Mouse (Mus musculus): Measurements from ENCODE around the gene Ccdc71l. TPM values are rescaled to one million over a fixed set of nuclear protein-coding genes. Genes with fewer than 3 reads are reported as not detected.

The Ccdc71l gene
- polyA plus RNA-seq, 1 experiment from 2014 or later: 5.3 TPM

DNA sequence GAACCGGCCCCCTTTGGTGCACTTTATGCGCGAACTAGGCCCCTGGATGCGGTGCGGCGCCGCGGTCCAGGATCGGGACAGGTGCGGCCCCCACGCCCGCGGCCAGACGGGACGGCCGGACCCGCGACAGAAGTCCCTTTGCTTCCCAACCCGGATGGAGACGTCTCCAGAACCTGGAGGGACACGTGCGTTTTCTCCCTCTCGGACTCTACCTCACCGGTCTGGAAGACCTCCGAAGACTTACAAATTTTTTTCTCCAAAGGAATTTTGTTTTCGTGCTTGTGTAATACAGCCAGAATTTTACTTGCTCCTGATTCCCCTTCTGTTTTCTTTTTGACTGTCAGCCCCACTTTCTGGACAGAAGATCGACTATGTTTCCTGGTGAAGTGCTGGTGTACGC, 1.2 kb downstream of the Ccdc71l start:
- 1% methylated on average over 28 of the region's 28 CpGs for WGBS
- peaks cover 0 to 20% of the 10 kb centered on the region in 2 experiments for H3K4me1 ChIP-seq (ENCODE audit: control insufficient read depth in 2 of 2, insufficient read depth in 2 of 2, low read length in 2 of 2)
- peak overlapping the region; percentile 6 to 94; a peak in 2 of 4 replicates for H3K27ac ChIP-seq (replicated peaks in 1 of 2; ENCODE audit: control insufficient read depth in 1 of 2, insufficient read depth in 1 of 2, low read depth in 2 of 2, low read length in 2 of 2)
- peak overlapping the region; percentile 83 to 95 for H3K4me3 ChIP-seq (ENCODE audit: control insufficient read depth in 1 of 2, insufficient read depth in 1 of 2, low read depth in 1 of 2, low read length in 2 of 2)
- 0 out of 2 replicates have a peak, but pooled peaks cover 4% of the 10 kb centered on the region for H3K36me3 ChIP-seq (ENCODE audit: control insufficient read depth, insufficient read depth, low read length)
- H3K9ac ChIP-seq (ENCODE audit: low read length): peak overlapping the region; percentile 92
- ATAC-seq (ENCODE audit: insufficient number of reproducible peaks, insufficient read depth, low FRiP score, low read depth): no peak
- H3K4me2 ChIP-seq (ENCODE audit: low read length): peak overlapping the region; percentile 86
- no peaks in the 10 kb centered on the region for H3K9me3 ChIP-seq (ENCODE audit: control insufficient read depth, low read length)
- H3K27me3 ChIP-seq (ENCODE audit: control insufficient read depth, insufficient read depth, low read length): no peaks in the 10 kb centered on the region

DNA sequence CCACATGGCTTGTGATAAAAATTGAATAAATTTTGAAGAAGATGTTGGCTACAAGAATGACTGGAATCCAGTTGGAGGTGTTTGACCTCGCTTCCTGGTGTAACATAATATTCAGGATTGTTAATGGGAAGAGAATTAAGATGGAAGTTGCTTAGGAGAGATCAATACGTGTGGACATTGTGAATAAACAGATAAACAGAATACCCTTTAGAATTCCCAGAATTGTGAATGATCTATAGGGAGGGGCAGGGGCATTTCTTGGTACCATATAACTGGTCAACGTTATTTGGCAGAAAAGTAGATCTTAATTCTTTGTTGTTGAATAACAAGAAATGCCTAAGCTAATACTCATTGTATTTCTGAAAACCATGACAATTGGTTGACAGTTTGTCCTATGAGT, 2.0 kb downstream of the Ccdc71l start:
- peak overlapping the region; percentile 86 for H3K4me2 ChIP-seq (ENCODE audit: low read length)
- H3K9me3 ChIP-seq (ENCODE audit: control insufficient read depth, low read length): no peaks in the 10 kb centered on the region
- 72% methylated on average over 3 of the region's 3 CpGs for WGBS
- no peaks in the 10 kb centered on the region for H3K27me3 ChIP-seq (ENCODE audit: control insufficient read depth, insufficient read depth, low read length)
- H3K4me3 ChIP-seq (ENCODE audit: control insufficient read depth in 1 of 2, insufficient read depth in 1 of 2, low read depth in 1 of 2, low read length in 2 of 2): peak overlapping the region in 1 of 2 experiments; percentile 83; a peak in 2 of 4 replicates
- no peak for ATAC-seq (ENCODE audit: insufficient number of reproducible peaks, insufficient read depth, low FRiP score, low read depth)
- H3K4me1 ChIP-seq (ENCODE audit: control insufficient read depth in 2 of 2, insufficient read depth in 2 of 2, low read length in 2 of 2): peaks cover 0 to 20% of the 10 kb centered on the region in 2 experiments
- 0 out of 2 replicates have a peak, but pooled peaks cover 4% of the 10 kb centered on the region for H3K36me3 ChIP-seq (ENCODE audit: control insufficient read depth, insufficient read depth, low read length)
- no peak overlapping the region for H3K9ac ChIP-seq (ENCODE audit: low read length)
- H3K27ac ChIP-seq (replicated peaks in 1 of 2; ENCODE audit: control insufficient read depth in 1 of 2, insufficient read depth in 1 of 2, low read depth in 2 of 2, low read length in 2 of 2): no peak overlapping the region

DNA sequence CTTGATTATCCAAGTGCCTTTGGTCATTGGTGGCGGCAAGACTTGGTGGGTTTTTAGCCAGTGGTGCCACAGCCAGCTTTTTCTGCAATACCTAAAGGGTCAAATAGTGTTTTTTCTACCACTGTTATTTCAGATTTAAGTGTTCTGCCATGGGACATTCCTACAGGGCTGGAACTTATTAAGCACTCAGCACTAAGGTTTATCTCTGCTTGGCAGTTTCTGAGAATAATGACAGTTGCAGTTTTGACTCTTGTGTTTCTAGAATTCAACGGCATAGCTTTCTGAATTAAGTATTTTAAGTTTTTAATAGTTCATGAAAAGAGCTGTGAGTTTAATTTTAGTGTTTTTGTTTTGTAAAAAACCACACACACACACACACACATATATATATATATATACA, 2.5 kb downstream of the Ccdc71l start:
- Histone ChIP-seq H3K27me3 (ENCODE audit: control insufficient read depth, insufficient read depth, low read length) (no peaks in the 10 kb centered on the region), H3K9ac (ENCODE audit: low read length) (peak overlapping the region; percentile 34; the same call in 1 of the 2 replicates), H3K4me3 (ENCODE audit: control insufficient read depth in 1 of 2, insufficient read depth in 1 of 2, low read depth in 1 of 2, low read length in 2 of 2) (peak overlapping the region in 1 of 2 experiments; percentile 83; a peak in 3 of 4 replicates), H3K27ac (replicated peaks in 1 of 2; ENCODE audit: control insufficient read depth in 1 of 2, insufficient read depth in 1 of 2, low read depth in 2 of 2, low read length in 2 of 2) (no peak overlapping the region), H3K4me2 (ENCODE audit: low read length) (peak overlapping the region; percentile 86), H3K36me3 (ENCODE audit: control insufficient read depth, insufficient read depth, low read length) (0 out of 2 replicates have a peak, but pooled peaks cover 4% of the 10 kb centered on the region), H3K9me3 (ENCODE audit: control insufficient read depth, low read length) (no peaks in the 10 kb centered on the region), H3K4me1 (ENCODE audit: control insufficient read depth in 2 of 2, insufficient read depth in 2 of 2, low read length in 2 of 2) (peaks cover 0 to 20% of the 10 kb centered on the region in 2 experiments)
- WGBS: 65% methylated on average over 2 of the region's 2 CpGs
- ATAC-seq (ENCODE audit: insufficient number of reproducible peaks, insufficient read depth, low FRiP score, low read depth): no peak

DNA sequence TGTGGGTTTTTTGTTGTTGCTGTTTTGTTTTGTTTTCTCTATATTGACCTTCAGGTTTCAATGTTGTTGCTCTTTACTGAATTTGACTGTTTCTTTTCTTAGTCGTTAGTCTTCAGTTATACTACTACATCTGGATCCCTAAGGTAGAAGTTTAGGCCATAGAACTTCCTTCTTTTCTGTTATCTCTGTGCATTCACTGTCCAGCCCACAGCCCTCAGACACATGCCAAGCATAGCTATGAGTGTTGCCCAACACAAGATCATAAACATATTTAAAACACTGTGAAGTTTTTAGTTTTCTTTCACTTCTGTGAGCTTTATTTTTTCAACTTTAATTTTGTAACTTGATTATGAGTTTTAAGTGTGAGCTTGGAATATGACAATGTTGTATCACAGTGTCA, 41.0 kb downstream of the Ccdc71l start:
- Histone ChIP-seq H3K36me3 (ENCODE audit: control insufficient read depth, insufficient read depth, low read length) (no peaks in the 10 kb centered on the region), H3K4me2 (ENCODE audit: low read length) (no peak overlapping the region), H3K27me3 (ENCODE audit: control insufficient read depth, insufficient read depth, low read length) (no peaks in the 10 kb centered on the region), H3K9me3 (ENCODE audit: control insufficient read depth, low read length) (no peaks in the 10 kb centered on the region), H3K27ac (replicated peaks in 1 of 2; ENCODE audit: control insufficient read depth in 1 of 2, insufficient read depth in 1 of 2, low read depth in 2 of 2, low read length in 2 of 2) (no peak overlapping the region), H3K4me1 (ENCODE audit: control insufficient read depth in 2 of 2, insufficient read depth in 2 of 2, low read length in 2 of 2) (no peaks in the 10 kb centered on the region), H3K4me3 (ENCODE audit: control insufficient read depth in 1 of 2, insufficient read depth in 1 of 2, low read depth in 1 of 2, low read length in 2 of 2) (no peak overlapping the region), H3K9ac (ENCODE audit: low read length) (no peak overlapping the region)
- WGBS: 69% methylated on average over 1 of the region's 1 CpGs
- no peak for ATAC-seq (ENCODE audit: insufficient number of reproducible peaks, insufficient read depth, low FRiP score, low read depth)

DNA sequence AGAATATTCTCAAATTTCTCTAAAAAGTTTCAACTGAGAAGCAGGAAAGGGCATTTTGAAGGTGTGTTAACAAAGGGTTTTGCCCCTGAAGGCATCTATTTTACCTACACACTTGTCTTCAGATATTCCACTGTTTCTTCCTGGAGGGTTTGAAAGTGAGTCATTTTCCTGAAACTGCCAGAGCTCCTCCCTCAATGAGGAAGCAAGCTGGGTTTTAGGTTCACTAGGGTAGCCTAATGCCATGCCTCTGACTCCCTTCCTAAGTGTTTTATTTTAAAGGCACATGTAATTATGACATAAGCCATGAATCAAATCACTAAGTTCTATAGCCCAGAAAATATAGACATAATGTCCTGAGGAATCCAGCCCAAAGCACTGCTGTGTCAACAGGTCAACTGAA, 49.3 kb downstream of the Ccdc71l start:
- ATAC-seq (ENCODE audit: insufficient number of reproducible peaks, insufficient read depth, low FRiP score, low read depth): no peak
- no peaks in the 10 kb centered on the region for H3K4me1 ChIP-seq (ENCODE audit: control insufficient read depth in 2 of 2, insufficient read depth in 2 of 2, low read length in 2 of 2)
- no peaks in the 10 kb centered on the region for H3K36me3 ChIP-seq (ENCODE audit: control insufficient read depth, insufficient read depth, low read length)
- H3K9me3 ChIP-seq (ENCODE audit: control insufficient read depth, low read length): no peaks in the 10 kb centered on the region
- no peaks in the 10 kb centered on the region for H3K27me3 ChIP-seq (ENCODE audit: control insufficient read depth, insufficient read depth, low read length)
- H3K4me2 ChIP-seq (ENCODE audit: low read length): no peak overlapping the region
- H3K27ac ChIP-seq (replicated peaks in 1 of 2; ENCODE audit: control insufficient read depth in 1 of 2, insufficient read depth in 1 of 2, low read depth in 2 of 2, low read length in 2 of 2): no peak overlapping the region
- no peak overlapping the region for H3K4me3 ChIP-seq (ENCODE audit: control insufficient read depth in 1 of 2, insufficient read depth in 1 of 2, low read depth in 1 of 2, low read length in 2 of 2)
- H3K9ac ChIP-seq (ENCODE audit: low read length): no peak overlapping the region

DNA sequence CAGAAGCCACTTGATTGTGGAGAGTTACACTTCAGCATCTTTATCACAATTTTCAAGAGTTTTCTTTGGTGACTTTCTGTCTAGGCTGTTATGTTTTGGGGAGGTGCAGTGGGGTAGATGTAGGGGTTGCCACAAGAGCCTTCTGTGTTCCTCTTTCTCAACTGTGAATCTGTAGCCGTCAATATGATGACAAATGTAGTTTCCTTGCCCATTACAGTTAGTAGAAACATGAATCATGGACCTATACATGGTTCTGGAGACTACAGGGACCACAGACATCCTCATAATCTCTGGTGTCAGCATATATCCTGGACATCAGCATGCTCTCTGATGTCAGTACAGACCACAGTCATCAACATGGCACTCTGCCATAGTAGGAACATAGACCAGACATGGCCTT, 52.5 kb downstream of the Ccdc71l start:
- H3K27me3 ChIP-seq (ENCODE audit: control insufficient read depth, insufficient read depth, low read length): no peaks in the 10 kb centered on the region
- ATAC-seq (ENCODE audit: insufficient number of reproducible peaks, insufficient read depth, low FRiP score, low read depth): no peak
- no peaks in the 10 kb centered on the region for H3K9me3 ChIP-seq (ENCODE audit: control insufficient read depth, low read length)
- WGBS: 56% methylated on average over 1 of the region's 1 CpGs
- H3K27ac ChIP-seq (replicated peaks in 1 of 2; ENCODE audit: control insufficient read depth in 1 of 2, insufficient read depth in 1 of 2, low read depth in 2 of 2, low read length in 2 of 2): no peak overlapping the region
- H3K4me3 ChIP-seq (ENCODE audit: control insufficient read depth in 1 of 2, insufficient read depth in 1 of 2, low read depth in 1 of 2, low read length in 2 of 2): no peak overlapping the region
- H3K4me1 ChIP-seq (ENCODE audit: control insufficient read depth in 2 of 2, insufficient read depth in 2 of 2, low read length in 2 of 2): no peaks in the 10 kb centered on the region
- H3K36me3 ChIP-seq (ENCODE audit: control insufficient read depth, insufficient read depth, low read length): no peaks in the 10 kb centered on the region
- no peak overlapping the region for H3K4me2 ChIP-seq (ENCODE audit: low read length)
- no peak overlapping the region for H3K9ac ChIP-seq (ENCODE audit: low read length)

Other genes starting within 250 kb of the Ccdc71l start
- 1.9 and 2.2 TPM in 2 replicates for gene Pik3cg, start 170.0 kb upstream of the Ccdc71l start, polyA plus RNA-seq (2014; fragmentation: Nextera tagmentation; extraction: Ambion mirVana)

Measured in heart, embryonic 14.5 days (tissue).